Mouse (Mus musculus) thymus, postnatal 10 days (tissue): ENCODE results near the gene Zfp428.

ENCODE experiments used
- DNase-seq, 2 experiments: peaks; one replicate each; pipeline ENCODE4 v3.0.0; 2021; ENCODE audit warnings: low spot score in 2 of 2

The Zfp428 gene

GRCm38 (mm10) chr7:24506838-24507725, at the start of gene Zfp428:
Zfp428 (plus strand) TSS chr7:24507006.
- DNase-seq = peak; percentile 37 to 55

DNA sequence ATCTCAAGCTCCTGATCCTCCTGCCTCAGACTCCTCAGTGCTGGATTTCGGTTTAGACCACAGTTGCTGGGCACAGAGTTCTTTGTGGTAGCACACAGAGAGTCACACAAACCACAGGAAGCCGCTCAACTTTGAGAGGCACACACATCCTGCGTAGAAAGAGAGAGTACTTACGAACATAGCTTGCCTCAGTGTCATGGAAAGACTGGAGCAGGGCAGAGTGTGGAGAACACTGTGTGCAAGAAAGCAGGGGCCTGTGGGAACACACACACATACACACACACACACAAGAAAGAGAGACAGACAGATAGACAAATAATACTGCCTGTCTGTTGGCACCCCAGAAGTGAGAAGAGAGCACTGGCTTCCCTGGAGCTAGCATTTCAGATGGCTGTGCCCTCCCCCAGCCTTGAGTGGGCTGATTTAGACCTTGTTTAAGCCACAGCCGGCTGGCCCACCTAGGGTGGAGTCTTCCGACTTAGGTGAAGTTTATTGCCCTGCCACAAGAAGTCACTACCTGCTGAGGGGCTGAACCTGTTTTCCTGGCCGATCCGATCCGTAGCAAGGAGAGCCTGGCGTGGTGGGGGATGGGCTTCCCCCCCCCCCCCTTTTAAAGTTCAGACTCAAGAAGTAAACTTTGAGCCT, 49.0 kb upstream of the Zfp428 start:
- peak; percentile 65 to 69 for DNase-seq

DNA sequence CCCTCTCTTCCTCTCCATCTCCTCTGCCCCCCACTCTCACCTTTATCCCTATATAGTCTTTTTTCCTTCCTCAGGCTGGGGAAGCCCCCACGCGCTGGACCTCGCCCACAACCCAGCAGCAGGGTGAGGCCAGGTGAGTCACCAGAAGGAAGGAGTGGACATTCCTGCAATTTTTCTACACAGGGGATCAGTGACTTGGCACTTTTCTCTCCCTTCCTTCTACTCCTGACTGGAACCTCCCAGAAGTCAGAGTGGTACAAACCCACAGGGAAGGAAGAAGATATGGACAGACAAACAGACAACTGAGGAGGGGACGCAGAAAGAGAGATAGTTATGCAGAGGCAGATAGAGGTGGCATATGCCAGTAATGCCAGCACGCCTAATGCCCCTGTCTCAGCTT, 47.4 kb upstream of the Zfp428 start:
- no peak for DNase-seq

DNA sequence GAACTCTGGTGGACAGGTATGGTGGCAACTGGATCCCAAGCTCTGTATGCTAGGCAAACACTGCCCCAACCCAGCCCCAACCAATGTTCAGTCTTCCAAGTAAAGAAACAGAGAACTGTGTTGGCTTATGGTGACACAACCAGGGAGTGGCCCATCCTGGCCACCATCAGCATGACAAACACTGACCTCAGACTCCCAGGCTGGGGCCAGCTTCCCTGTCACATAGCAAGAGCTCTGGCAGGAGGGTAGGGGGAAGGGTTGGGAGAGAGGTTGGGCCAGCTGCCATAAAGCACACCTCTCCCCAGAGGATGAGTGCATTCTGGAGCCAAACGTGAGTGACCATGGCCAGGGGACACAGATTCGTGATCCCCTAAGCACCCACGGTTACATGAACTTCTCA, 47.0 kb upstream of the Zfp428 start:
- DNase-seq = no peak

GRCm38 (mm10) chr7:24461376-24462051, 45.3 kb upstream of the Zfp428 start:
- DNase-seq = no peak

DNA sequence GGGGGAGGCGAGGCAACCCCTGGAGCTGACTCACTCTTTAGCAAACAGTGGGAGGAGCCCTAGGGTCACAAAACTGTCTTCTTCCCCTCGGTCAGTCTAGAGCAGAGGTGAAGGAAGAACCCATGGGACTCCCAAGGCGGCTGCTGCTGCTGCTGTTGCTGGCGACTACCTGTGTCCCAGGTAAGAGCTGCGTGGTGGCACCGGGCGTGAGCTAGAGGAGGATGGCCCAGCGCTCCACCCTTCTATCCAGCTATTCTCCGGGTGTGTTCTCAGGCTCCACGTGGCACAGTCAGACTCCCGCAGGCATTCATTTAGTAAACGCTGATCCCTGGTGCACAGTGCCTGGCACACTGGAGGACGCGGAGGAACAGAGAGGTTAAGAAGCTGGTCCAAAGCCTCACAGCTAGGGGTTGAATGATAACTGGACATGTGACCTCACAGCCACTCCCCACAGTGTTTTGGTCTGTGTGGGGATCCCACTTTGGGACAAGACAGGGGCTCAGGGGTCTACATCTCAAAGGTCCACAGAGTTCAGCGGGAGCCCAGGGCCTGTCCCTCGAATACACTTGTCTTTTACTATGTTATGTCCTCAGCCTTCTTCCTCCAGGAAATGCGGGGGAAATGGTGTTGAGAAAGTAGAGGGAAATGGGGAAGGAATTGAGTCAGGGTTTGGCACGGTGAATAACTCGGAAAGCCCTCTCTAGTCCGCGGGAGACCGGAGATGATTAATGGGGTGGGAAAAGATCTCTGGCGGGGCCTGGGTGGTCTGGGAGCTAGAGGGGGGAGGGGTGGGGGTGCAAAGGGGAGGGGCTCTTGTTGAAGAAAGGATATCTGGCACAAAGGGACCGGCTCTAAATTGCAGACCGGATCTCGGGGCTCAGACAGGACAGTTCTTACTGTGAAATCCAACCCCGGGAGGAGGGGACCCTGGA, 44.2 kb upstream of the Zfp428 start, which contains the start of gene Plaur:
TSS of gene Plaur (plus strand) at position 97 of the 932 bp plus-strand sequence.
- no peak for DNase-seq

DNA sequence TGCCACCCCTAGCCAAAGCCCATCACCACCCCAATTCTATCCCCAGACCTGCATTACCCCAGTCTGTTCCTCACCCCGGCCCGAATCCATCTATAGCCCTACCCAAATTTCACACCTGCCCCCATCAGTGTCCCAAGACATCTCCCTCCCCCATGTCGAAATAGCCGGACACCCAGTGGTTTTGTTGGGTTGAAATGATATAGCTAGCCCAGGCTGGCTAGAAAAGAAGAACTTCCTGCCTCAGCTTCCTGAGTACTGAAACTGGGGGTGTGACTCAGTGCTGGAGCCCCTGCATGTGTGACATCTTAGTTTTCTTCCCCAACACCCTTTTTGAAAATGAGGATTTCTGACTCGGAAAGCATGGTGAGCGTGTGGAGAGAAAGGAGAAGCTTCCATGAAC, 40.0 kb upstream of the Zfp428 start:
- DNase-seq = no peak

GRCm38 (mm10) chr7:24467886-24468285, 38.9 kb upstream of the Zfp428 start:
- DNase-seq = peak in 1 of 2 experiments; percentile 29

DNA sequence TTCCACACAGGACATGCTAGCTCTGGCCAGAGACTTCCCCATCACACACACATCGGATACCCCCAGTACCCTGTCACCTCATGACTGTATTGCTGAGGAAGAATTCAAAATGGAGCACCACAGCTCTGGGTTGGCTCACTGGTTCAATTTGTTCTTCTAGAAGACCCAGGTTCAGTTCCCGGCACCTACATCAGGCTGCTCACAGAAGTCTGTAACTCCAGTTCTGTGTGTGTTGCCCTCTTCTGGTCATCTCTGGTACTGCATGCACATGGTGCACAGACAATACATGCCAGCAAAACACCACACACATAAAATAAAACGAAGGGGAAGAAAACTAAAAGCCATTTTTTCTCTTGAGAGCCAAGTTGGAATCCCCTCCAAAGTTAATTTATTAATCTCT, 37.7 kb upstream of the Zfp428 start:
- peak in 1 of 2 experiments; percentile 28 for DNase-seq

DNA sequence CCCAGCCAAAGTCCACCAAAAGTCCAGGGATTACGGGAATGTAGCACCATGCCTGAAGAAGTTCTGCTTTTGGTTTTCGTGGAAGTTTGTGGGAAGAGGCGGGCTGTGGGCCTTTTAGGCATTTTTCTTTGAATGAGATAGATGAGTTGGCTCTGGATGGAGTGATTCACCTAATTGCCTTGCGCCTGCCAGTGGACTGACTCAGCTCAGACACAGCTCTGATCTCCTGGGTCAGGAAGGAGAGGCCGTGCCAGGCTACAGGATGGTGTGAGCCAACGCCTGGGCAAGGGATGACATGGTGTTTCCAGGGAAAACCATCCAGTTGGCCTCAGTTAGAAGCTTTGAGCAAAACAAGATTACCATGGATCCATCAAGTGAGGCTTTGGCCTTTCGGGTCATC, 36.5 kb upstream of the Zfp428 start:
- DNase-seq = no peak

- no peak for DNase-seq
These were observed 34.4 kb upstream of the Zfp428 start for GRCm38 (mm10) chr7:24472442-24472841.

GRCm38 (mm10) chr7:24472937-24473336, 33.9 kb upstream of the Zfp428 start:
- peak in 1 of 2 experiments; percentile 48 for DNase-seq

DNA sequence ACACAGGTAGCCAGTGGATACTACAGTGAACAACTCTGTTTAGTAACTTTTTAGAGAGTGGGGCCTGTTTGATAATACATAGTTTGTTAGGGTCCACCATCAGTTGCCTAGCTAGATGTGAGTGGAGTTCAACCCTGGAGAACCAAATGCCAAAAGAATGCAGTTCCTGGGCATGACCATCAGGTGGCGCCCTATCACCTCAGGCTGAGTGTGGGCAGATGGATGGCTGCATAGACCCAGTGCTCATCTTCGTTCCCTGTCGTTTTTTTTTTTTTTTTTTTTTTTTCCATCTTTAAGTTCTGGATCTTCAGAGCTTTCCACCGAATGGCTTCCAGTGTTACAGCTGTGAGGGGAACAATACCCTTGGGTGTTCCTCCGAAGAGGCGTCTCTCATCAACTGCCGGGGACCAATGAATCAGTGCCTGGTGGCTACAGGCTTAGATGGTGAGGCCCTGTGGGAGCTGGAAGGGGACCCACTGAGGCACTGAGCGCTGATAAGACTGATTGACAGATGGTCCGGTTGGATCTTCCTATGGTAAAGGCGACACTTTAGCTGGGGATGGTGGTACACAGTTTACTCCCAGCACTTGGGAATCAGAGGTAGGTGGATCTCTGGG, 32.8 kb upstream of the Zfp428 start:
- DNase-seq = peak; percentile 48 to 71

DNA sequence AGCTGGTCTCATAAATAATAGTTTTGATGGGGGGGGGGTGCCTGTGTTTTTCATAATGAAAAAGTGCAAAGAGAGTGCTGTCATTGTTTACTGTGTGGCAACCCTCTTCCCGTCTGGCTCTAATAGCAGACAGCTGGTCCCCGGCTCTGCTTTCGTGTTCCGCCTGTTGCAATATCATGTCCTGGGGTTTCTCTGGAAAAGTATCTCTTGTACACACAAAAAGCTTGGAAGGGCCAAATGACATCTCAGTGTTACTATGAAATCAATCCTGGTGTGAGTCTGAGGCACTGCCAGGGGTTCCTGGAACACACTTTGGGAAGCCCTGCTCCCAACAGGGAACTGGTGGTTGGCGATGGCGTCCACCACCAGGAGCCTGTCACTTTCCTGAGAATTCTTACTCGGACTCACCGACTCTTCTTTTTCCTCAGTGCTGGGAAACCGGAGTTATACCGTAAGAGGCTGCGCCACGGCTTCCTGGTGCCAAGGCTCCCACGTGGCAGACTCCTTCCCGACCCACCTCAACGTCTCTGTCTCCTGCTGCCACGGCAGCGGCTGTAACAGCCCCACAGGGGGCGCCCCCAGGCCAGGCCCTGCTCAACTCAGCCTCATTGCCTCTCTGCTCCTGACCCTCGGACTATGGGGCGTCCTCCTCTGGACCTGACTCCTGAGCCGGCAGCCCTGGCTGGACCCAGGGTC, 31.8 kb upstream of the Zfp428 start:
- no peak for DNase-seq

DNA sequence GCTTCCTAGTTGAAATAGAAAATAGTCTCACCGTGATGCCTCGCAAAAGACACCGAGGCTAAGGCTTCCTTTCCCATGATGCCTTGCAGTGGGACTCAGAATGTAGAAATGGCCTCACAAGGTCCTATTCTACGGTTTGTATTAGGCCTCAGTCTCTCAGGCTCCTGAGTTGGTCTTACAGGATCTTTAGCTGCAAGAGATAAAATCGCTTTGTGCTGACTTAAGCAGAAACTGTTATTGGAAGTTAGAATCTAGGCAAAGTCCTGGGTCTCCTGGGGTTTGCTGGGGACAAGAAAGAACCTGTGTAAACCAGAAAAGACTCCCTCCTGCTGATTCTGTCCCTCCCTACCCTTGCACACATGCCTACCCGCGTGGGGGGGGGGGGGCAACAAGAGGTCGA, 30.5 kb upstream of the Zfp428 start:
- no peak for DNase-seq

GRCm38 (mm10) chr7:24476856-24477255, 29.9 kb upstream of the Zfp428 start:
- no peak for DNase-seq

DNA sequence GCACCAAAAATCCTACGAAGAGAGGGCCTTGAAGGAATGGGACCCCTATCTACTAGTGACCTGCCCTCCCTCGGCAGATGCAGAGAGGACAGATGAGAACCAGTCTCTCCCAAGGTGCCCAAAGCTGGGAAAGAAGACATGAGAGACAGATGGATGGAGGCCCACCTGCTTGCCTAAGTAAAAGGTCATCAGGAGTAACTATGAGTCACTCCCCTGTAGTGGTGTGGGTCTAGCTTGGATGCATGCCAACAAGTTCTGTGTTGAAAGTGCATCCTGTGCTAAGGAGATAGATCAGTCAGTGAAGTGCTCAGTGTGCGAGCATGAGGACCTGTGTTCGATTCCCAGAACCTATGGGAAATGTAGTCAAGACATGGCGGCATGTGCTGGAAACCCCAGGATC, 27.9 kb upstream of the Zfp428 start:
- no peak for DNase-seq

DNA sequence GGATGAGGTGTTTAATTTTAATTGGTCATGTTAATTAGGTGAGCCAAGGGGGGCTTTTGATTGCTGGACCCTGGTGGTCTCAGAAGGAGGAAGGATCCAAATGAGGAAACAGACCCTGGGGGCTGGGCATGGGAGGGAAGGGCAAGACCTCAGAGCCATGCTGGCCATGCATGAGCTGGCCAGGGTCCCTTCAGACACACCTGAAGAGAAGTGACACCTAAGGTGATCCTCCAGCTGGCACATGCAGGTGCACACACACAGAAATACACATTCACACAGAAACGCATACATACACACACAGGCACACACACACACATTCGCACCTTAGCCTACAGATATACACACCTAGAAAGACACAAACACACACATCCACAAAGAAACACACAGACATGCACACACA, 27.1 kb upstream of the Zfp428 start:
- no peak for DNase-seq

GRCm38 (mm10) chr7:24480121-24480941, 26.5 kb upstream of the Zfp428 start:
- DNase-seq = no peak
